Mouse (Mus musculus) layer of hippocampus, postnatal 25 days (tissue): ENCODE measurements around the gene Pate2. TPM values are rescaled to one million over a fixed set of nuclear protein-coding genes. Genes with fewer than 3 reads are reported as not detected.

Experiments
- DNase-seq, 2 experiments: peaks; one replicate each; pipeline ENCODE4 v3.0.0; 2022; ENCODE audit warnings: mixed read lengths in 2 of 2, low spot score in 1 of 2; ENCODE audit errors: extremely low spot score in 1 of 2
- total RNA-seq, 2 experiments: library from RNA; stranded (reverse); gene quantifications; 2 replicates each; pipeline ENCODE4 v1.2.3; 2021

The Pate2 gene
- total RNA-seq = 1 to 10 TPM in 1 of 2 experiments, under 1 TPM in 1; 0.62 to 1.5 TPM

GRCm38 (mm10) chr9:35569571-35570534 lies at the start of gene Pate2, which contains the start of gene Hyls1:
Gene Pate2, plus strand, starts transcription at chr9:35570284.
Gene Hyls1, minus strand, starts transcription at chr9:35570398.
- peak; percentile 75 to 80 for DNase-seq

- DNase-seq = no peak
Measured at GRCm38 (mm10) chr9:35520631-35521348, 49.3 kb upstream of the Pate2 start.

- no peak for DNase-seq
Measured at GRCm38 (mm10) chr9:35522241-35522640, 47.8 kb upstream of the Pate2 start.

- DNase-seq = no peak
Measured at GRCm38 (mm10) chr9:35522821-35523515, 47.1 kb upstream of the Pate2 start.

GRCm38 (mm10) chr9:35523541-35523940 lies 46.5 kb upstream of the Pate2 start:
- no peak for DNase-seq

GRCm38 (mm10) chr9:35523941-35524411 lies 46.1 kb upstream of the Pate2 start:
- peak; percentile 47 to 72 for DNase-seq

GRCm38 (mm10) chr9:35529141-35529540 lies 40.9 kb upstream of the Pate2 start:
- no peak for DNase-seq

GRCm38 (mm10) chr9:35529796-35530195 lies 40.3 kb upstream of the Pate2 start:
- DNase-seq = no peak

- no peak for DNase-seq
Measured at GRCm38 (mm10) chr9:35533266-35533665, 36.8 kb upstream of the Pate2 start.

GRCm38 (mm10) chr9:35535110-35535509 lies 35.0 kb upstream of the Pate2 start:
- peak in 1 of 2 experiments; percentile 62 for DNase-seq

- no peak for DNase-seq
Measured at GRCm38 (mm10) chr9:35535876-35536275, 34.2 kb upstream of the Pate2 start.

- no peak for DNase-seq
Measured at GRCm38 (mm10) chr9:35539001-35539750, 30.9 kb upstream of the Pate2 start.

GRCm38 (mm10) chr9:35541024-35541423 lies 29.1 kb upstream of the Pate2 start:
- DNase-seq = no peak

- peak; percentile 73 to 95 for DNase-seq
Measured at GRCm38 (mm10) chr9:35541488-35541887, 28.6 kb upstream of the Pate2 start.

GRCm38 (mm10) chr9:35541941-35542340 lies 28.1 kb upstream of the Pate2 start:
- DNase-seq = no peak

- DNase-seq = no peak
Measured at GRCm38 (mm10) chr9:35543099-35543860, 26.8 kb upstream of the Pate2 start.

GRCm38 (mm10) chr9:35544666-35545065 lies 25.4 kb upstream of the Pate2 start:
- no peak for DNase-seq

- DNase-seq = no peak
Measured at GRCm38 (mm10) chr9:35545704-35546103, 24.4 kb upstream of the Pate2 start.

- DNase-seq = no peak
Measured at GRCm38 (mm10) chr9:35546745-35547144, 23.3 kb upstream of the Pate2 start.
